Comparison of ENCODE assay signal across 17 mouse cellular contexts in genomic region chrX:135936452-135936851, GRCm38 (mm10). TPM values are rescaled to one million over a fixed set of nuclear protein-coding genes. Genes with fewer than 3 reads are reported as not detected.
"Had no signal": no experiment of that assay in that cellular context is flagged by ENCODE, and none has a peak within 500 bp of the region (broad histone marks: within the 10 kb centered on the region; RNA-seq: fewer than 3 reads in every experiment).

No protein-coding gene starts in this region.

- H3K4me2 ChIP-seq: kidney, embryonic 15.5 days; limb, embryonic 13.5 days; midbrain, embryonic 12.5 days; stomach, embryonic 15.5 days had no signal

- ATAC-seq: lung, postnatal 0 days had no signal

- H3K9ac ChIP-seq: kidney, embryonic 15.5 days; limb, embryonic 13.5 days; liver, embryonic 14.5 days; midbrain, embryonic 12.5 days; stomach, embryonic 15.5 days had no signal

- H3K27ac ChIP-seq: kidney, embryonic 15.5 days; limb, embryonic 13.5 days; liver, embryonic 14.5 days; midbrain, embryonic 12.5 days; stomach, embryonic 15.5 days had no signal

- H3K4me1 ChIP-seq: kidney, embryonic 15.5 days; limb, embryonic 13.5 days; midbrain, embryonic 12.5 days; stomach, embryonic 15.5 days had no signal

- H3K27me3 ChIP-seq: limb, embryonic 13.5 days; midbrain, embryonic 12.5 days; stomach, embryonic 15.5 days had no signal

- H3K4me3 ChIP-seq: kidney, embryonic 15.5 days; limb, embryonic 13.5 days; midbrain, embryonic 12.5 days; stomach, embryonic 15.5 days had no signal

- H3K9me3 ChIP-seq: kidney, embryonic 15.5 days; limb, embryonic 13.5 days; midbrain, embryonic 12.5 days; stomach, embryonic 15.5 days had no signal

- DNase-seq: kidney, adult 2 months; kidney, postnatal 14 days; layer of hippocampus, adult 9-11 months; layer of hippocampus, postnatal 36 days; left cerebral cortex, postnatal 4 days; lung, adult 2 months; lung, postnatal 4 days; right cerebral cortex, postnatal 14 days; thymus, postnatal 4 days had no signal

- H3K36me3 ChIP-seq: kidney, embryonic 15.5 days; limb, embryonic 13.5 days; midbrain, embryonic 12.5 days; stomach, embryonic 15.5 days had no signal

RNA-seq across cellular contexts. Expression of gene Arxes2, which starts 57.2 kb away (rescaled TPM):
- total RNA-seq: megakaryocyte, adult 5-6 weeks had no signal
- polyA plus RNA-seq: liver, adult 2 months had no signal
